ENCODE assay signal across 1 mouse cellular context in genomic region chr3:54734411-54735246, GRCm38 (mm10).
A peak's percentile ranks its signal among the peaks of the same experiment; 100 is the strongest.
TF ChIP-seq lines count a peak whose summit lies in the region.

No protein-coding gene starts in this region.

TF ChIP-seq in CH12.LX, 34 proteins besides CTCF, POLR2A, EP300 and RAD21:
- 0 out of 2 replicates have a peak, but pooled peaks have one; percentile 38 for TF ChIP-seq E2F4 (IDR thresholded peaks at IDR 0.05; ENCODE audit: insufficient replicate concordance, low read depth, low read length)
- no peak for TF ChIP-seq USF2 (conservative IDR thresholded peaks at IDR 0.05; ENCODE audit: low read depth, low read length)
- no peak; the same call in 1 of the 2 replicates for TF ChIP-seq ELF1 (IDR thresholded peaks at IDR 0.05; ENCODE audit: low read depth, low read length)
- no peak for TF ChIP-seq POLR2AphosphoS2 (IDR thresholded peaks at IDR 0.05; ENCODE audit: low read depth, low read length)
- peak; percentile 86 for TF ChIP-seq NELFE (IDR thresholded peaks at IDR 0.05; ENCODE audit: low read depth, low read length)
- peak; percentile 24; the same call in 1 of the 2 replicates for TF ChIP-seq MAX (IDR thresholded peaks at IDR 0.05; ENCODE audit: low read length)
- TF ChIP-seq BHLHE40 (IDR thresholded peaks at IDR 0.05; ENCODE audit: low read depth, low read length): peak; percentile 37; the same call in 1 of the 2 replicates
- peak; percentile 33; the same call in 1 of the 2 replicates for TF ChIP-seq MYC (IDR thresholded peaks at IDR 0.05; ENCODE audit: low read depth, low read length)
- no peak for TF ChIP-seq JUND (conservative IDR thresholded peaks at IDR 0.05; ENCODE audit: low read depth, low read length)
- TF ChIP-seq MAZ (IDR thresholded peaks at IDR 0.05; ENCODE audit: low read depth, low read length): no peak
- no peak for TF ChIP-seq MEF2A (IDR thresholded peaks at IDR 0.05; ENCODE audit: borderline replicate concordance, low read depth, low read length)
- no peak; the same call in 1 of the 2 replicates for TF ChIP-seq MXI1 (IDR thresholded peaks at IDR 0.05; ENCODE audit: low read depth, low read length)
- TF ChIP-seq ZNF384 (IDR thresholded peaks at IDR 0.05; ENCODE audit: low read depth, low read length): no peak
- no peak for TF ChIP-seq ETS1 (conservative IDR thresholded peaks at IDR 0.05; ENCODE audit: low read depth, low read length)
- 0 out of 2 replicates have a peak, but pooled peaks have one; percentile 52 for TF ChIP-seq KAT2A (IDR thresholded peaks at IDR 0.05; ENCODE audit: insufficient replicate concordance, low read length)
- TF ChIP-seq SMC3 (IDR thresholded peaks at IDR 0.05; ENCODE audit: low read depth, low read length): no peak
- TF ChIP-seq HCFC1 (IDR thresholded peaks at IDR 0.05; ENCODE audit: low read depth, low read length): peak; percentile 61; the same call in 1 of the 2 replicates
- no peak for TF ChIP-seq CHD1 (IDR thresholded peaks at IDR 0.05; ENCODE audit: low read depth, low read length)
- TF ChIP-seq PAX5 (IDR thresholded peaks at IDR 0.05; ENCODE audit: low read length): no peak
- 0 out of 2 replicates have a peak, but pooled peaks have one; percentile 16 for TF ChIP-seq UBTF (IDR thresholded peaks at IDR 0.05; ENCODE audit: low read depth, low read length)
- no peak for TF ChIP-seq USF1 (IDR thresholded peaks at IDR 0.05; ENCODE audit: low read depth, low read length)
- TF ChIP-seq TBP (conservative IDR thresholded peaks at IDR 0.05; ENCODE audit: low read depth, low read length): peak; percentile 63; the same call in 1 of the 2 replicates
- no peak for TF ChIP-seq RCOR1 (conservative IDR thresholded peaks at IDR 0.05; ENCODE audit: low read depth, low read length)
- no peak for TF ChIP-seq GABPA (IDR thresholded peaks at IDR 0.05; ENCODE audit: insufficient replicate concordance, low read depth, low read length)
- no peak for TF ChIP-seq ZKSCAN1 (IDR thresholded peaks at IDR 0.05; ENCODE audit: borderline replicate concordance, low read depth, low read length)
- peak; percentile 9; the same call in 1 of the 2 replicates for TF ChIP-seq SIN3A (IDR thresholded peaks at IDR 0.05; ENCODE audit: low read length)
- no peak for TF ChIP-seq ZC3H11A (IDR thresholded peaks at IDR 0.05; ENCODE audit: low read depth, low read length)
- peak; percentile 91; the same call in 1 of the 2 replicates for TF ChIP-seq ZMIZ1 (IDR thresholded peaks at IDR 0.05; ENCODE audit: low read depth, low read length)
- no peak for TF ChIP-seq JUN (IDR thresholded peaks at IDR 0.05; ENCODE audit: insufficient read depth, low read depth, low read length)
- TF ChIP-seq MAFK (IDR thresholded peaks at IDR 0.05; ENCODE audit: insufficient replicate concordance, low read length): no peak
- peak; percentile 89 for TF ChIP-seq TCF12 (IDR thresholded peaks at IDR 0.05; ENCODE audit: low read depth, low read length)
- TF ChIP-seq CHD2 (IDR thresholded peaks at IDR 0.05; ENCODE audit: low read length): no peak; the same call in 1 of the 2 replicates
- TF ChIP-seq NRF1 (IDR thresholded peaks at IDR 0.05; ENCODE audit: low read depth, low read length): peak; percentile 94
- TF ChIP-seq IRF4 (IDR thresholded peaks at IDR 0.05; ENCODE audit: low read depth, low read length): no peak
